Mouse (Mus musculus) limb, embryonic 11.5 days (tissue): ENCODE results near the gene Slc7a14. TPM values are rescaled to one million over a fixed set of nuclear protein-coding genes. Genes with fewer than 3 reads are reported as not detected.

Source experiments
- ATAC-seq: fragments of 200-750 bp; cut with Nextera tagmentation; 2 replicates; pipeline ENCODE4 v1.8.0; 2017; ENCODE audit warnings: low read depth; ENCODE audit not compliant: insufficient number of reproducible peaks, low FRiP score, low TSS enrichment
- DNase-seq: peaks from one replicate; pipeline ENCODE4 v3.0.0-alpha.2; 2015; ENCODE audit warnings: low spot score
- H3K27ac ChIP-seq: fragments of 300-500 bp; sonication (generic); replicated peaks from 2 replicates; pipeline ENCODE4 v1.5.1; 2014; ENCODE audit warnings: low read depth, mild to moderate bottlenecking, low read length
- H3K27me3 ChIP-seq: fragments of 300-500 bp; sonication (generic); 2 replicates; pipeline ENCODE4 v1.6.1; 2014; ENCODE audit warnings: mild to moderate bottlenecking, low read length, mixed read lengths; ENCODE audit not compliant: control insufficient read depth, insufficient read depth
- H3K36me3 ChIP-seq: fragments of 300-500 bp; sonication (generic); 2 replicates; pipeline ENCODE4 v1.6.1; 2014; ENCODE audit warnings: mild to moderate bottlenecking, low read length, moderate library complexity, mixed read lengths; ENCODE audit not compliant: control insufficient read depth, insufficient read depth
- H3K4me1 ChIP-seq: fragments of 300-500 bp; sonication (generic); 2 replicates; pipeline ENCODE4 v1.6.1; 2014; ENCODE audit warnings: low read length, mixed read lengths; ENCODE audit not compliant: control insufficient read depth, insufficient read depth
- H3K4me2 ChIP-seq: fragments of 300-500 bp; sonication (generic); 2 replicates; pipeline ENCODE4 v1.6.1; 2014; ENCODE audit warnings: low read depth, mild to moderate bottlenecking, moderate library complexity; ENCODE audit not compliant: severe bottlenecking
- H3K4me3 ChIP-seq: fragments of 300-500 bp; sonication (generic); 2 replicates; pipeline ENCODE4 v1.5.1; 2014; ENCODE audit warnings: low read depth, low read length
- H3K9ac ChIP-seq: fragments of 300-500 bp; sonication (generic); 2 replicates; pipeline ENCODE4 v1.6.1; 2014; ENCODE audit warnings: mild to moderate bottlenecking, low read length
- H3K9me3 ChIP-seq: fragments of 300-500 bp; sonication (generic); 2 replicates; pipeline ENCODE4 v1.6.1; 2016; ENCODE audit warnings: low read length; ENCODE audit not compliant: control insufficient read depth
- WGBS: fragments of 180-500 bp; shearing (Covaris S2); extraction: QIAGEN DNeasy Blood & Tissue Kit; methylation state at CpG from one replicate; pipeline ENCODE4 v1.1.7; 2014; 5-methylcytosine and 5-hydroxymethylcytosine counted together
- polyA plus RNA-seq: library from polyadenylated mRNA; unstranded; fragments of >200 nt; fragmentation: Nextera tagmentation; extraction: Ambion mirVana; gene quantifications from 2 replicates; pipeline ENCODE4 v1.2.1, GENCODE M21; 2014

The Slc7a14 gene
- polyA plus RNA-seq, 1 experiment from 2014 or later, result 0.07 TPM

DNA sequence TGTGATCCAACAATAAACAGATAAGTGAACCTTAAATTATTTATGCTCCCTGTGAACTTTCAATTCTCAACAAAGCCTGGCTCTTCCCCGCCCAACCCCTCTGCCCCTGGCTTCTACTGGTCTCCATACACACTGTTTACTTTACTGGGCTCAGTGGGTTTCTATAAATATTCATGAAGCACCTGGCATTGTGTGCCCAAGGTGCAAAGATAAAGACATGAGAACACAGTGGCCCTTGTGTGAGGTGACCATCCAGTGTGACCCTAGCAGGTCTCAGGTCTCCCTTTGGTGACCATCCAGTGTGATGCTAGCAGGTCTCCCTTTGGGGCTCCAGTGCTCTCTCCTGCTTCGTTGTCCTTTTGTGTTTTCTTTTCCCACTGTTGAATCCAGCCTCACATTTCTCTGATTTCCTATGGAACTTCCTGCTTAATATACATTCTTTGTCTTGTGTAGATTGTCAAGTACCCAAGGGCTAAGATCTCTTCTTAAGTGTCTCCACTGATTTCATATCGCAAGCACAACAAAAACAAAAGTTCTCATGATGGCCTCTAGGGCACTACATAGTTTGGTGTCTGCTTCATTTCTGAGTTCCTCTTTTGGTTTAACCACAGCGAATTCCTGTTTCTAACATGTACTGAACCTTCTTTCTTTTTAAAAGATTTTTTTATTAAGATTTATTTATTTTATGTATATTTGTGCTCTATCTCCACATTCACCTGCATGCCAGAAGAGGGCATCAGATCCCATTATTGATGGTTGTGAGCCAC, 40.4 kb downstream of the Slc7a14 start:
- Histone ChIP-seq H3K9me3 (no peaks in the 10 kb centered on the region), H3K4me1 (no peaks in the 10 kb centered on the region), H3K9ac (no peak overlapping the region), H3K27me3 (no peaks in the 10 kb centered on the region), H3K4me2 (no peak overlapping the region), H3K36me3 (no peaks in the 10 kb centered on the region), H3K4me3 (no peak overlapping the region), H3K27ac (no peak overlapping the region)
- no peak for ATAC-seq
- 89% methylated on average over 4 of the region's 4 CpGs for WGBS
- DNase-seq, result no peak

DNA sequence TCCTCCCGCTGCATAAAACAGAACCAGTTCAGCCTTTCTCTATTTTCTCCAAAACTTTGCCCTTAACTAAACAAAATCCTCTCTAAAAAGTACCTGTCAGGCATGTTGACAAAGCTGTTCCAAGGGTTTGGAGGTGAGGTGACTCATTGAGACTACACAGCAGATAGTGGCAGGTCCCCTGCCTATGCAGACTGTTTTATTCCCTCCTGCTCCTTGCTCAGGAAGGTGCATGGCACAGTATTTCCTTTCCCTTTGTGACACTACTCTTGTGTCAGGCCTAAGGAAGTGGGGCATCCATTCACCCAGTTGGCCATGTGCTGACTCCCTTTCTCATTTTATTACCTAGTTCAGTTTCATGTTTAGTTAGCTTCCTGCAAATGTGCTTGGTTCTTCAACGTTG, 42.3 kb downstream of the Slc7a14 start:
- Histone ChIP-seq H3K27ac (no peak overlapping the region), H3K27me3 (no peaks in the 10 kb centered on the region), H3K9ac (no peak overlapping the region)

DNA sequence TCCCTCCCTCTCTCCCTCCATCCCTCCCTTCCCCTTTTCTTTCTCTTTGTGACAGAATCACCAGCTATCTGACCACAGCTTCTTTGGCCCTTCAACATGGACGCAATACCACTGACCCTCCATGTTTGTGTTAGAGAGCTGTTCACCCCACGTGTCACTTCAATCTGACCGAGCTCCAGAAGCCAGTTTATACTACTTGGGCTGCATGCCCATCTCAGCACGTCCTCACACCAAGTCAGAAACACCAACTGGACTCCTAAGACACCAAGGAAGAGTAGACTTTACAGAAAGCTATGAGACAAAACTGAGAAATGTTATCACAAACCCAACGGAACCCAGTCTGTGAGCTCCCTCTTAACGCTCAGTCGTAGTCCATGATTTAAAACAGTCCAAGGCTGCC, 43.2 kb downstream of the Slc7a14 start:
- DNase-seq (no peak), ATAC-seq (no peak)
- H3K4me3 ChIP-seq, result no peak overlapping the region
- H3K27ac ChIP-seq, result no peak overlapping the region
- 91% methylated on average over 7 of the region's 7 CpGs for WGBS
- no peak overlapping the region for H3K9ac ChIP-seq
- no peaks in the 10 kb centered on the region for H3K27me3 ChIP-seq
- H3K9me3 ChIP-seq, result no peaks in the 10 kb centered on the region
- peaks cover 1% of the 10 kb centered on the region; the same call in 1 of the 2 replicates for H3K4me1 ChIP-seq
- H3K36me3 ChIP-seq, result no peaks in the 10 kb centered on the region
- H3K4me2 ChIP-seq, result no peak overlapping the region

More for the DNA sequence above, 42.3 kb downstream of the Slc7a14 start:
- 93% methylated on average over 2 of the region's 2 CpGs for WGBS
- H3K36me3 ChIP-seq, result no peaks in the 10 kb centered on the region
- H3K9me3 ChIP-seq, result no peaks in the 10 kb centered on the region
- H3K4me3 ChIP-seq, result no peak overlapping the region
- no peak overlapping the region for H3K4me2 ChIP-seq
- DNase-seq (no peak), ATAC-seq (no peak)
- H3K4me1 ChIP-seq, result no peaks in the 10 kb centered on the region

DNA sequence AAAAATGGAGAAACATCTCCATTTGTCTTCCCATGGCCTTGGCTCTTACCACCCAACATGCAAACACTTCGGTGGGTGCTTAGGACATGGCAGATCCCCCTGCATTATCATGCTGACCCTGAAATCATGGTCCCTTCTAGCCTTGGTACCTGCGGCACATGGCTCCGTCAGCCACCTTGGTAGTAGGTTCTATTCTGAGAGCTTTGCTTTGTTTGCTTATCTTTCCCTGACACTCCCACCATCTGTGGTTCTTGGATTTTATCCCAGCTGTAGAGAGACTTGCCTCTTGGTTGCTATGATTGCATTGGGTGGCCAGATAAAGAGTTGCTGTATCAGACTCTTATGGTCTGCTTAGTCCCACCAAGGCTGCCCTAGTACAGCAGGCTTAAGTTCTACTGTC, 46.6 kb downstream of the Slc7a14 start:
- H3K36me3 ChIP-seq, result no peaks in the 10 kb centered on the region
- 98% methylated on average over 3 of the region's 3 CpGs for WGBS

DNA sequence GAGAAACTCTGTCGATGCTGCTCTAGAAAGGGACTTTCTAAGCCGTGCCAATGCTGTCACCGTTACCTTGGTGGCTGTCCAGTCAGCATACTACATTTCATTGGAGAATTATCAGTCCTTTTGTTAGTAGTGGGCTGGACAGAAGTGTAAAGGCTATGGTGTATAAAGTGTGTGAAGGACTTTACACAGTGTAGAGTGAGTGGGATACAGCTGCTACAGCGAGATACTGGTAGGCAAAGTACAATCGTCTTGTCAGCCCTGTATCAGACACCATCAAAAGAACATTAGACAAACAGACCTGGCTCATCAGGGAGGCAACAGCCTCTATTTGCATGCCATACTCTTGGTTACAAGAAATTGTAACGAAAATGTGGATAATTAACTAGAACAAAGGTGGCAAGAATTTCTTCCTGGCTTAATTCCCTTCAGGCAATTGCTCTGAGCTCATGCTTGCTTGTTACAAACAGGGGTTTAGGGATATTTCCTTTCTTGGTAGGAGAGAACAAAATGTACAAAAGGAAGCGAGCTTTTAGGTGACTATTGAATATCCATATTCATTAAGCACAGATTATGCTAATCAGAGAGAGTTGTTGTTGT, 48.7 kb downstream of the Slc7a14 start:
- WGBS, result 59% methylated on average over 7 of the region's 7 CpGs
- ATAC-seq (no peak), DNase-seq (no peak)
- Histone ChIP-seq H3K27ac (peak overlapping the region; percentile 5; the same call in 1 of the 2 replicates), H3K36me3 (no peaks in the 10 kb centered on the region), H3K4me1 (peaks cover 18% of the 10 kb centered on the region), H3K9me3 (no peaks in the 10 kb centered on the region), H3K9ac (no peak overlapping the region), H3K4me3 (no peak overlapping the region), H3K27me3 (no peaks in the 10 kb centered on the region), H3K4me2 (no peak overlapping the region)

More for the DNA sequence above, 46.6 kb downstream of the Slc7a14 start:
- Histone ChIP-seq H3K9ac (no peak overlapping the region), H3K4me3 (no peak overlapping the region), H3K4me2 (no peak overlapping the region), H3K9me3 (no peaks in the 10 kb centered on the region), H3K27me3 (no peaks in the 10 kb centered on the region), H3K27ac (no peak overlapping the region), H3K4me1 (peaks cover 18% of the 10 kb centered on the region)
- ATAC-seq (no peak), DNase-seq (no peak)

DNA sequence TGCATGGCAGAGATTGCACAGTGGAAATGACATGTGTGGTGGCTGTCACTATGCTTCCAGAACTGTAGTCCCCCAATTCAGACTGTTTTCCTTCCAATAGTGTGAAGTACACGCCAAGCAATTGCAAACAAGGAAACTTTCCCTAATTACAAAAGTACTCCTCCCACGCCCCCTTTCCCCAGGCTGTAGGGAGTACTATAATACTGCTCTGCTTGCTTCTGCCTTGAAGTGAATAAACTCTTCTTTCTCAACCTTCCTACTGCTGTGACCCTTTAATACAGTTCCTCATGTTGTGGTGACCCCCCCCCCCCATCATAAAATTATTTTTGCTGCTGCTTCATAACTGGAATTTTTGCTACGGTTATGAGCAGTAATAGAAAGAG, 49.2 kb downstream of the Slc7a14 start:
- Histone ChIP-seq H3K9ac (no peak overlapping the region), H3K4me3 (no peak overlapping the region), H3K4me1 (peaks cover 18% of the 10 kb centered on the region), H3K27ac (peak overlapping the region; percentile 5), H3K27me3 (no peaks in the 10 kb centered on the region), H3K36me3 (no peaks in the 10 kb centered on the region), H3K9me3 (no peaks in the 10 kb centered on the region), H3K4me2 (no peak overlapping the region)
- DNase-seq, result no peak
- peak; percentile 71 for ATAC-seq
- 35% methylated on average over 3 of the region's 3 CpGs for WGBS

DNA sequence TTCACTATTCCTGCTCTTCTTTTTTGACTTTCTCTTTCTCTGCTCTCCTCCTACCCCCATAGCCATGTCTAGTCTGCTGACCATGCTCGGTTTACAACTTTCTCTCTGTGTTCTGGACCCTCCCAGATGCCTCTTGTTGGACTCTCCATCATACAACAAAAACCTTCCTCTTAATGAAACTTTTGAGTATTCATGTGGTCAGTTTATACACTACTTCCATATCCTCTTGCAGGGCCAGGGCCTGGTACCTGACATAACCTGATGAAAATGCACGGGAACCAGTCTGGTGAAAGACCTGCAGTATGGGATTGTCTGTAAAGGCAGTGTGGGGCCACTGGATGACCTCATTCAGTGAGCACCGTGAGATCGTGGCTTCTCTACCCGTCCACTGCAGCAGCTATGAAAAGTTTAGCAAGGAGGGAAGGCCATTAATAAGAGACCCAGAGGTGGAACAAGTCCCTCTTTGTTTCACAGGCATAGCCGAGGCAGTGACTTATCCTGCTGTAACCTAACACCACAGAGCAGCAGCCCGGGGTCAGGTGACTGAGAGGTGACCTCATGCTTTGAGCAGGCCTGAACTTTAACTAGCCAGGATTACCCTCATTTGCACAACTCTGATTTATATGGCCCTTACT, 49.7 kb downstream of the Slc7a14 start:
- peak overlapping the region; percentile 88 for H3K27ac ChIP-seq
- 14% methylated on average over 7 of the region's 7 CpGs for WGBS
- no peaks in the 10 kb centered on the region for H3K27me3 ChIP-seq
- no peaks in the 10 kb centered on the region for H3K36me3 ChIP-seq
- no peaks in the 10 kb centered on the region for H3K9me3 ChIP-seq
- H3K4me1 ChIP-seq, result peaks cover 18% of the 10 kb centered on the region
- no peak overlapping the region for H3K9ac ChIP-seq
- ATAC-seq (peak; percentile 96), DNase-seq (peak; percentile 83)
- H3K4me2 ChIP-seq, result no peak overlapping the region
- no peak overlapping the region for H3K4me3 ChIP-seq

DNA sequence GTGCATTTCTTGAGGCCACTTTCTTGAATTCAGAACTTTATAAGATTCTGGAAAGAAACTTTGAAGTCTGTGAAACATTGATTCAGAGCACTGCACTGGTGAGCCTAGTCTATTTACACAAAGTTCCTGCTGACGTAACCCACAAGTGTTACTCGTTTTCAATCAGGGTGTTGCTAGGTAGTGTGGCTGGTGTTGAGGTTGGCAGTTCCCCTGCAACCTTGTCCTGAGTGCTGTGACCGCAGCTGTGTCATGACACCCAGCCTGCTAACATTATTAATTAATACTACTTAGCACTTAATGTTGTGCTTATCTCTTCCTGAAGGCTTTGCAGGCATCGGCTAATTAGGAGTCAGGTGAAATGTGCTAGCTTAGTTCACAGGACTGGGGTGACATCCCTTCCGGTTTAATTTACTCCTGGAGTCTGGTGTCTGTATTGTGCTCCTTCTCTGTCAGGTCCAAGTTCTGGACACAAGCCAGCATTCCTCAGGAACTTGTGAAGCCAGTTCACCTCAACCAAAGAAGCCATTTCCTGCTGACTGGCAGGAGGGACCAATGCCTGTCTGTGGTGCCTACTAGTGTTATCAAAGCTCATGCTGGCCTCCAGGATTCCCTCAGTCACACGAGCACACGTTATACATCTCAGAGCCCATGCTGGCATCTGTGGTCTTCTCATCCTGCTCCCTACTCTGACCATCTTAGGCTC, 50.5 kb downstream of the Slc7a14 start:
- DNase-seq, result peak; percentile 30
- no peak overlapping the region for H3K4me3 ChIP-seq
- H3K27me3 ChIP-seq, result no peaks in the 10 kb centered on the region
- no peak for ATAC-seq
- H3K36me3 ChIP-seq, result no peaks in the 10 kb centered on the region
- no peaks in the 10 kb centered on the region for H3K9me3 ChIP-seq
- no peak overlapping the region for H3K9ac ChIP-seq
- peaks cover 18% of the 10 kb centered on the region for H3K4me1 ChIP-seq
- H3K4me2 ChIP-seq, result no peak overlapping the region
- WGBS, result 57% methylated on average over 7 of the region's 7 CpGs
- H3K27ac ChIP-seq, result peak overlapping the region; percentile 88
